Mouse (Mus musculus) ovary, postnatal 10 days (tissue): ENCODE results near the gene Phf5a.

Source experiments
- DNase-seq: peaks from one replicate; pipeline ENCODE4 v3.0.0; 2022; ENCODE audit warnings: low spot score

The Phf5a gene

GRCm38 (mm10) chr15:81828426-81829207 lies 43.1 kb downstream of the Phf5a start:
- no peak for DNase-seq

GRCm38 (mm10) chr15:81824832-81825231 lies 46.9 kb downstream of the Phf5a start:
- no peak for DNase-seq

- no peak for DNase-seq
Observed at GRCm38 (mm10) chr15:81822631-81823030, 49.1 kb downstream of the Phf5a start.

GRCm38 (mm10) chr15:81818404-81818803 lies 53.3 kb downstream of the Phf5a start:
- no peak for DNase-seq

GRCm38 (mm10) chr15:81814716-81815370 lies 56.9 kb downstream of the Phf5a start:
- DNase-seq: no peak
